Comparison of ENCODE assay signal across 15 mouse cellular contexts in the genomic region with DNA sequence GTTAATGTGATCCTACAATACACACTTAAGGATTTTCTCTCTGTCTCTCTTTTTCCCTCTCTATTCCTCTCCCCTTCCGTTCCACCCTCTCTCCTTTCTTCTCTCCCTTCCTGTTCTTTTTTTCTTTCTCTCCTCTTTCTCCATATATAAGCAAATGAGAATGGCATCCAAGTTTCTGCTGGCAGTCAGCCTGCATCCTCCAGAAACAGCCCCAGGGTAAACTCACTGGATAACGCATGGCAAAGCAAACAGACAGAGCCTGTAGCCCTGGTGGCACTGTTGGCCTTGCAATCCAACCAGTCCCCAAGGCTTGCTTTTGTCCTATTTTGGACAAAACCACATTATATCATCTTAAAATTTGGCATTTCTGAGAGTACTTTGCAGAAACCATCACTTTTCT. TPM values are rescaled to one million over a fixed set of nuclear protein-coding genes. Genes with fewer than 3 reads are reported as not detected.
DNase-seq lines count a peak whose midpoint lies in the region; ATAC-seq lines count a peak whose summit lies in the region.
"Had no signal": no experiment of that assay in that cellular context is flagged by ENCODE, and none has a peak within 500 bp of the region (broad histone marks: within the 10 kb centered on the region; RNA-seq: fewer than 3 reads in every experiment).

No protein-coding gene starts in this region.

- no peaks in the 10 kb centered on the region for H3K4me1 ChIP-seq in embryonic facial prominence, embryonic 14.5 days (ENCODE audit: control insufficient read depth, insufficient read depth, low read length)
- H3K4me1 ChIP-seq in embryonic facial prominence, embryonic 10.5 days = peaks cover 15% of the 10 kb centered on the region
- H3K4me1 ChIP-seq in heart, embryonic 14.5 days (ENCODE audit: control insufficient read depth in 2 of 2, insufficient read depth in 2 of 2, low read length in 2 of 2) = peaks cover 19 to 29% of the 10 kb centered on the region in 2 experiments
- peaks cover 8% of the 10 kb centered on the region for H3K4me1 ChIP-seq in heart, embryonic 10.5 days
- peaks cover 12% of the 10 kb centered on the region; the same call in 1 of the 2 replicates for H3K4me1 ChIP-seq in limb, embryonic 13.5 days
- peaks cover 23% of the 10 kb centered on the region for H3K4me1 ChIP-seq in limb, embryonic 10.5 days

- H3K9ac ChIP-seq in embryonic facial prominence, embryonic 14.5 days (ENCODE audit: low read depth, low read length) = no peak overlapping the region
- no peak overlapping the region for H3K9ac ChIP-seq in heart, embryonic 14.5 days (ENCODE audit: low read length)
- H3K9ac ChIP-seq in limb, embryonic 13.5 days = no peak overlapping the region
- H3K9ac ChIP-seq: hindbrain, embryonic 15.5 days had no signal

- no peaks in the 10 kb centered on the region for H3K36me3 ChIP-seq in embryonic facial prominence, embryonic 14.5 days (ENCODE audit: control insufficient read depth, insufficient read depth, low read length)
- H3K36me3 ChIP-seq in embryonic facial prominence, embryonic 10.5 days (replicated peaks) = no peaks in the 10 kb centered on the region
- H3K36me3 ChIP-seq in heart, embryonic 14.5 days (ENCODE audit: control insufficient read depth, insufficient read depth, low read length) = no peaks in the 10 kb centered on the region
- H3K36me3 ChIP-seq in heart, embryonic 10.5 days = no peaks in the 10 kb centered on the region
- H3K36me3 ChIP-seq in limb, embryonic 13.5 days = no peaks in the 10 kb centered on the region
- no peaks in the 10 kb centered on the region for H3K36me3 ChIP-seq in limb, embryonic 10.5 days
- H3K36me3 ChIP-seq: hindbrain, embryonic 15.5 days; limb, embryonic 15.5 days had no signal

- WGBS in embryonic facial prominence, embryonic 14.5 days = 28% methylated on average over 2 of the region's 2 CpGs
- 25% methylated on average over 2 of the region's 2 CpGs for WGBS in embryonic facial prominence, embryonic 10.5 days
- WGBS in heart, embryonic 14.5 days = 34% methylated on average over 2 of the region's 2 CpGs
- 46% methylated on average over 2 of the region's 2 CpGs for WGBS in heart, embryonic 10.5 days
- 40% methylated on average over 2 of the region's 2 CpGs for WGBS in limb, embryonic 13.5 days
- 54% methylated on average over 2 of the region's 2 CpGs for WGBS in limb, embryonic 10.5 days

- no peak overlapping the region for H3K4me2 ChIP-seq in embryonic facial prominence, embryonic 14.5 days (ENCODE audit: low read depth, low read length)
- peak overlapping the region; percentile 68 for H3K4me2 ChIP-seq in heart, embryonic 14.5 days (ENCODE audit: low read length)
- 0 out of 2 replicates have a peak overlapping the region, but pooled peaks have one; percentile 68 for H3K4me2 ChIP-seq in limb, embryonic 13.5 days (replicated peaks)

- H3K9me3 ChIP-seq in embryonic facial prominence, embryonic 14.5 days (ENCODE audit: control insufficient read depth, low read length) = no peaks in the 10 kb centered on the region
- no peaks in the 10 kb centered on the region for H3K9me3 ChIP-seq in embryonic facial prominence, embryonic 10.5 days
- no peaks in the 10 kb centered on the region for H3K9me3 ChIP-seq in heart, embryonic 14.5 days (ENCODE audit: control insufficient read depth, low read length)
- no peaks in the 10 kb centered on the region for H3K9me3 ChIP-seq in heart, embryonic 10.5 days
- H3K9me3 ChIP-seq in limb, embryonic 13.5 days = no peaks in the 10 kb centered on the region
- no peaks in the 10 kb centered on the region for H3K9me3 ChIP-seq in limb, embryonic 10.5 days (replicated peaks)
- H3K9me3 ChIP-seq: hindbrain, embryonic 15.5 days; limb, embryonic 15.5 days had no signal

- DNase-seq in embryonic facial prominence, embryonic 14.5 days (ENCODE audit: low spot score) = peak; percentile 4
- DNase-seq in embryonic facial prominence, embryonic 10.5 days (ENCODE audit: low spot score) = no peak
- no peak for DNase-seq in heart, embryonic 10.5 days (ENCODE audit: low spot score)
- no peak for DNase-seq in limb, embryonic 10.5 days (ENCODE audit: low spot score)
- peak; percentile 65 for DNase-seq in brain, adult 2 months (ENCODE audit: low read depth, low spot score)
- no peak for DNase-seq in ovary, postnatal 36 days (ENCODE audit: low spot score)
- DNase-seq: cerebellum, postnatal 25 days; kidney, adult 9 months; lung, adult 18-20 months; thymus, postnatal 14 days had no signal

- no peak overlapping the region for H3K4me3 ChIP-seq in embryonic facial prominence, embryonic 14.5 days (ENCODE audit: low read depth, low read length)
- H3K4me3 ChIP-seq in embryonic facial prominence, embryonic 10.5 days = no peak overlapping the region
- no peak overlapping the region for H3K4me3 ChIP-seq in heart, embryonic 14.5 days (ENCODE audit: control insufficient read depth in 1 of 2, insufficient read depth in 1 of 2, low read depth in 1 of 2, low read length in 2 of 2)
- H3K4me3 ChIP-seq in heart, embryonic 10.5 days = no peak overlapping the region
- no peak overlapping the region for H3K4me3 ChIP-seq in limb, embryonic 13.5 days
- no peak overlapping the region for H3K4me3 ChIP-seq in limb, embryonic 10.5 days

- H3K27ac ChIP-seq in embryonic facial prominence, embryonic 14.5 days (replicated peaks; ENCODE audit: low read depth, low read length) = no peak overlapping the region
- no peak overlapping the region for H3K27ac ChIP-seq in embryonic facial prominence, embryonic 10.5 days (replicated peaks)
- peak overlapping the region; percentile 78 to 82 for H3K27ac ChIP-seq in heart, embryonic 14.5 days (replicated peaks in 1 of 2; ENCODE audit: control insufficient read depth in 1 of 2, insufficient read depth in 1 of 2, low read depth in 2 of 2, low read length in 2 of 2)
- H3K27ac ChIP-seq in heart, embryonic 10.5 days = no peak overlapping the region
- no peak overlapping the region for H3K27ac ChIP-seq in limb, embryonic 13.5 days
- no peak overlapping the region for H3K27ac ChIP-seq in limb, embryonic 10.5 days
- H3K27ac ChIP-seq: hindbrain, embryonic 15.5 days; limb, embryonic 15.5 days had no signal

- peaks cover 13% of the 10 kb centered on the region for H3K27me3 ChIP-seq in embryonic facial prominence, embryonic 14.5 days (replicated peaks; ENCODE audit: control insufficient read depth, insufficient read depth, low read length)
- peaks cover 34% of the 10 kb centered on the region for H3K27me3 ChIP-seq in embryonic facial prominence, embryonic 10.5 days (replicated peaks; ENCODE audit: low read depth, poor library complexity, severe bottlenecking)
- H3K27me3 ChIP-seq in heart, embryonic 14.5 days (ENCODE audit: control insufficient read depth, insufficient read depth, low read length) = no peaks in the 10 kb centered on the region
- peaks cover 8% of the 10 kb centered on the region; the same call in 1 of the 2 replicates for H3K27me3 ChIP-seq in heart, embryonic 10.5 days (ENCODE audit: insufficient read depth, poor library complexity, severe bottlenecking)
- peaks cover 18% of the 10 kb centered on the region for H3K27me3 ChIP-seq in limb, embryonic 13.5 days
- peaks cover 23% of the 10 kb centered on the region for H3K27me3 ChIP-seq in limb, embryonic 10.5 days (ENCODE audit: low read depth, poor library complexity, severe bottlenecking)
- H3K27me3 ChIP-seq: hindbrain, embryonic 15.5 days had no signal

- no peak for ATAC-seq in embryonic facial prominence, embryonic 14.5 days (ENCODE audit: low read depth)
- no peak for ATAC-seq in heart, embryonic 14.5 days (ENCODE audit: insufficient number of reproducible peaks, insufficient read depth, low FRiP score, low read depth)
- ATAC-seq in limb, embryonic 13.5 days (ENCODE audit: low FRiP score, low read depth) = no peak
- ATAC-seq: midbrain, embryonic 16.5 days had no signal

RNA-seq across cellular contexts. Expression of a gene that starts 9.6 kb away (rescaled TPM):
- 0.33 and 0.73 TPM in 2 replicates for polyA plus RNA-seq in embryonic facial prominence, embryonic 14.5 days (2014; fragmentation: Nextera tagmentation; extraction: Ambion mirVana)
- not detected in 2 replicates for polyA plus RNA-seq in embryonic facial prominence, embryonic 10.5 days (2016; fragmentation: Nextera tagmentation; extraction: Ambion mirVana)
- polyA plus RNA-seq in heart, embryonic 14.5 days (2014; fragmentation: Nextera tagmentation; extraction: Ambion mirVana) = 0.58 and 0.88 TPM in 2 replicates
- polyA plus RNA-seq in heart, embryonic 10.5 days (2016; fragmentation: Nextera tagmentation; extraction: Ambion mirVana) = not detected in 2 replicates
- 0.08 TPM in 1 of 2 replicates, not detected in the other for polyA plus RNA-seq in limb, embryonic 13.5 days (2015; fragmentation: Nextera tagmentation; extraction: Ambion mirVana)
- not detected in 2 replicates for polyA plus RNA-seq in limb, embryonic 10.5 days (2016; fragmentation: Nextera tagmentation; extraction: Ambion mirVana)

RNA-seq across cellular contexts. Expression of a gene that starts 21.2 kb away (rescaled TPM):
- polyA plus RNA-seq in embryonic facial prominence, embryonic 14.5 days (2014; fragmentation: Nextera tagmentation; extraction: Ambion mirVana) = 52.9 and 53.7 TPM in 2 replicates
- 98.2 and 102 TPM in 2 replicates for polyA plus RNA-seq in embryonic facial prominence, embryonic 10.5 days (2016; fragmentation: Nextera tagmentation; extraction: Ambion mirVana)
- polyA plus RNA-seq in heart, embryonic 14.5 days (2014; fragmentation: Nextera tagmentation; extraction: Ambion mirVana) = 50.1 and 50.7 TPM in 2 replicates
- polyA plus RNA-seq in heart, embryonic 10.5 days (2016; fragmentation: Nextera tagmentation; extraction: Ambion mirVana) = 65.2 and 77.8 TPM in 2 replicates
- 67.2 and 69.9 TPM in 2 replicates for polyA plus RNA-seq in limb, embryonic 13.5 days (2015; fragmentation: Nextera tagmentation; extraction: Ambion mirVana)
- polyA plus RNA-seq in limb, embryonic 10.5 days (2016; fragmentation: Nextera tagmentation; extraction: Ambion mirVana) = 93.1 and 98.5 TPM in 2 replicates

RNA-seq across cellular contexts. Expression of a gene that starts 40.7 kb away (rescaled TPM):
- polyA plus RNA-seq in embryonic facial prominence, embryonic 14.5 days (2014; fragmentation: Nextera tagmentation; extraction: Ambion mirVana) = 159 and 177 TPM in 2 replicates
- polyA plus RNA-seq in embryonic facial prominence, embryonic 10.5 days (2016; fragmentation: Nextera tagmentation; extraction: Ambion mirVana) = 225 and 229 TPM in 2 replicates
- 196 and 199 TPM in 2 replicates for polyA plus RNA-seq in heart, embryonic 14.5 days (2014; fragmentation: Nextera tagmentation; extraction: Ambion mirVana)
- polyA plus RNA-seq in heart, embryonic 10.5 days (2016; fragmentation: Nextera tagmentation; extraction: Ambion mirVana) = 196 and 199 TPM in 2 replicates
- 156 and 165 TPM in 2 replicates for polyA plus RNA-seq in limb, embryonic 13.5 days (2015; fragmentation: Nextera tagmentation; extraction: Ambion mirVana)
- 244 TPM in 2 replicates for polyA plus RNA-seq in limb, embryonic 10.5 days (2016; fragmentation: Nextera tagmentation; extraction: Ambion mirVana)

RNA-seq across cellular contexts. Expression of a gene that starts 55.5 kb away (rescaled TPM):
- polyA plus RNA-seq in embryonic facial prominence, embryonic 14.5 days (2014; fragmentation: Nextera tagmentation; extraction: Ambion mirVana) = 2.0 and 2.8 TPM in 2 replicates
- polyA plus RNA-seq in embryonic facial prominence, embryonic 10.5 days (2016; fragmentation: Nextera tagmentation; extraction: Ambion mirVana) = 0.39 and 0.78 TPM in 2 replicates
- 1.4 TPM in 2 replicates for polyA plus RNA-seq in heart, embryonic 14.5 days (2014; fragmentation: Nextera tagmentation; extraction: Ambion mirVana)
- polyA plus RNA-seq in heart, embryonic 10.5 days (2016; fragmentation: Nextera tagmentation; extraction: Ambion mirVana) = 0.90 and 0.93 TPM in 2 replicates
- polyA plus RNA-seq in limb, embryonic 13.5 days (2015; fragmentation: Nextera tagmentation; extraction: Ambion mirVana) = 1.5 and 2.2 TPM in 2 replicates
- 0.55 and 0.84 TPM in 2 replicates for polyA plus RNA-seq in limb, embryonic 10.5 days (2016; fragmentation: Nextera tagmentation; extraction: Ambion mirVana)

RNA-seq across cellular contexts. Expression of a gene that starts 55.5 kb away (rescaled TPM):
- polyA plus RNA-seq in embryonic facial prominence, embryonic 14.5 days (2014; fragmentation: Nextera tagmentation; extraction: Ambion mirVana) = 458 and 477 TPM in 2 replicates
- polyA plus RNA-seq in embryonic facial prominence, embryonic 10.5 days (2016; fragmentation: Nextera tagmentation; extraction: Ambion mirVana) = 104 and 116 TPM in 2 replicates
- 374 and 393 TPM in 2 replicates for polyA plus RNA-seq in heart, embryonic 14.5 days (2014; fragmentation: Nextera tagmentation; extraction: Ambion mirVana)
- polyA plus RNA-seq in heart, embryonic 10.5 days (2016; fragmentation: Nextera tagmentation; extraction: Ambion mirVana) = 293 and 360 TPM in 2 replicates
- 334 and 341 TPM in 2 replicates for polyA plus RNA-seq in limb, embryonic 13.5 days (2015; fragmentation: Nextera tagmentation; extraction: Ambion mirVana)
- polyA plus RNA-seq in limb, embryonic 10.5 days (2016; fragmentation: Nextera tagmentation; extraction: Ambion mirVana) = 99.2 and 115 TPM in 2 replicates

Comparison
In these comparisons a context has a peak if more than half of its experiments do, and no peak if none do; other contexts are left out.
1. DNase-seq: peak in embryonic facial prominence, embryonic 14.5 days (single experiment) and brain, adult 2 months (single experiment); none in embryonic facial prominence, embryonic 10.5 days (single experiment), heart, embryonic 10.5 days (single experiment), limb, embryonic 10.5 days (single experiment) and ovary, postnatal 36 days (single experiment).
2. H3K27ac ChIP-seq: peak in heart, embryonic 14.5 days (2 of 2); none in embryonic facial prominence, embryonic 14.5 days (single experiment), embryonic facial prominence, embryonic 10.5 days (single experiment), heart, embryonic 10.5 days (single experiment), limb, embryonic 13.5 days (single experiment) and limb, embryonic 10.5 days (single experiment).